Mouse (Mus musculus) retina, postnatal 7 days (tissue): ENCODE results near the gene Abhd17a.
A peak's percentile ranks its signal among the peaks of the same experiment; 100 is the strongest.

Experiments
- DNase-seq: peaks from one replicate; pipeline ENCODE4 v3.0.0-alpha.2; 2012; ENCODE audit warnings: low read depth, low spot score

The Abhd17a gene

DNA sequence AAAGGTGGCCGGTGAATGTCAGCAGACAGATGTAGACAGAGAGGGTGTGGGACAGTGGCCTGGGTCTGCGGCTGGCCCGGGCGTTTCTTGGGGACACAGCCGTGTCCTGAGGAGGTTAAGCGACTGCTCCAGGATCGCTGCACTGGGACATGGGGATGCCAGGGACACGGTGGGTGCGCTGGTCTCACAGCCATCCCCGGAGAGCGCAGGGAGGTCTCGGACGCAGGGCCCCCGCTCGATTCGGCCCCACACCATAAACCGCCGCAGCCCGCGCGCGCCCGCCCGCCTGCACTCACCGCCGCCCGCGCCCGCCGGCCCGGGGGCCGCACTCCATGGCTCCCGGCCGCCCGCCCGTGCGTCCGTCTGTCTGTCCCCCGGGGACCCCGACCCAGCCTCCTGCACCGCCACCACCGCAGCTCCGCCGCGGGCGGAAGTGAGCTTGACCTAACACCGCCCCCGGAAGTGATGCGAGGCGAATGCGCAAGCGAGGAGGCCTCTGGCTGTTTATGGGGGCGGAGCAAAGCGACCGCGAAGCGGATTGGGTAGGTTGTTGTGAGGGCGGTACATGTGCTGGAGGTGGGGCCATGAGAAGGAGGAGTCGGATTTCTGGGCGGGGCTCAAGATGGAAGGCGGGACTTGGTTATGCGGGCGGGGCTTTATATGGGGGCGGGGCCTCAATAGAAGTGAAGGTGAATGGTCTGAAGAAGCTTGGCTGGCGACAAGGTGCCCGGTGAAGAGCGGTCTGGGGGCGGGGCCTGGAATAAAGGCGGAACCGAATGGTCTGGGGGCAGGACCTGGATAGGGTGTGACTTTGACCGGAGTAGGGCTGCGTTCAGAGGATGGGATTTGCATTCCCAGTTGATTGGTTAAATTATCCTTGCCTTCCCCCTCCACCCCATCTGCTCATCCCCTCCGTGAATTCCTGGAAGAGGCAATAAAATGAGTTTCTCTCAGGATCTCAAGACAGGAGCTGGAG lies at the start of gene Abhd17a:
Gene Abhd17a (minus strand): TSS at position 463 of the 976 bp plus-strand sequence.
- DNase-seq = peak; percentile 98

DNA sequence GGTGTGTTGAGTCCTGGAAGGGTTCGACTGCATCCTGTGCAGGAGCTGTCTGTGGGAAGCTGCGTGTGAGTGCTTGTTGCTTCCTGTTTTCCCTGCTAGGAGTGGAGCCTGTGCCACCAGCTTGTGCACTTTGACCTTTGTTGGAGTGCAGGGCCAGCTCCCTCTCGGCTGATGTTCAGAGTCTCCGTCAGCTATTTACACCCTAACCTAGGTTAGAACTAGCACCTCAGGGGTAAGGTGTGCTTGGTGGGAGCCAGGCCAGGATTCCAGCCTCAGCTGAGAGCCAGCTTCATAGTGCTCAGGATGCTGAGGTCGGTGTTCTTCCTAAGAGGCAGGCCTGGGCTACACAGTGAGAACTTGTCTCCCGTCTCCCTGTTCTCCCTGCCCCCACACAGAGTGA lies 45.2 kb upstream of the Abhd17a start:
- no peak for DNase-seq

DNA sequence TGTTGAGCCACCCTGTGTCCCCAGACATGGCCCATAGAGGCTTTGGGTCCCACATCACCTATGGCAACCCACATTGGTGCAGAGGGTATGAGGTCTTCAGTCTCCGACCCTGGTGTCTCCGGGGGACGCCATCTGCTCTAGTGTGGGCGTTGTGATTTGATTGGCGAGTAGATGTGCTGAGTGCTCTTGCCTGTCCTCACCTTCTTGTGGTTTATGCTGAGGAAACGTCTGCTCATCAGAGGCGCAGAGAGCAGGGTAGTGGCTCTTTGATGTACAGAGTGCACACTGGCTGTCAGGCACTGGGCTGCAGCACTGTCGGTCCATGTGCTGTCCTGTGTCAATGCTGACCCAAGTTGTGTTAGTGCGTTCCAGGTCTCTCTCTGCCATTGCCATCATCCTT lies 38.8 kb upstream of the Abhd17a start:
- DNase-seq = no peak

DNA sequence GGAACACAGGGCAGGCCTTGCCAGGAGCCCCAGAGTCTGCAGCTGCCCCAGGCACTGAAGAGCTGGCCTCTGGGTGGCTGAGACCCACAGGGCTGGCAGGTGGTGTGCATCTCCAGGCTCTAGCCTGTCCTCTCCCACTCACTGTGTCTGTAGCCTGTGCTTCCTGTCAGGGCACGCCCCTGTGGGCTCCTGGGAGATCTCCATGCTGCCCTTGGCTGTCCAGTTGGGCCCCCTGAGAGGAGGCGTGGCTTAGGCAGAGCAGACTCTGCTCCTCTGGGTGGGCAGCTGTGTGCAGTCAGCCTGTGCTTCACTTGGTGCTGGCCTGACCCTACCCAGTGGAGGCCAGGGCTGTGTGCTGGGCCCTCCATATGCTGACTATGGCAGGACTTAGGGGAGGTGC lies 37.5 kb upstream of the Abhd17a start:
- no peak for DNase-seq

DNA sequence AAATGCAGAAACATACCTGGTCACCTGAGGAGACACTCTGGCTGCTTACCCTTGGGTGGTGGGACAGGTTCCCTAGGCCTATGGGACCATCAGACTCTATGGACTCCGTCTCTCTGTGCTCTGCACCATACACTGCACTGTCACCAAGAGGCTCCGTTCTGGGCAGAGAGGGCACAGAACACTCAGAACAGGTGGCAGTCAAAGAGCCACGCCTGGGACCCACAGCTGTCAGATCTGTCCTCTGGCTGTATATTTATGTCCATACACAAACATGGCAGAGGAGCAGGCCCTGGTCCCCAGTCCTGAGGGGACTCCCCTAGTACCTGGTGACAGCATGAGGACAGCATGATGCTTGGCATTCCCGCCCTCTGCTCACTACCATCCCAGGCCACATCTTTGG lies 35.6 kb upstream of the Abhd17a start:
- no peak for DNase-seq

DNA sequence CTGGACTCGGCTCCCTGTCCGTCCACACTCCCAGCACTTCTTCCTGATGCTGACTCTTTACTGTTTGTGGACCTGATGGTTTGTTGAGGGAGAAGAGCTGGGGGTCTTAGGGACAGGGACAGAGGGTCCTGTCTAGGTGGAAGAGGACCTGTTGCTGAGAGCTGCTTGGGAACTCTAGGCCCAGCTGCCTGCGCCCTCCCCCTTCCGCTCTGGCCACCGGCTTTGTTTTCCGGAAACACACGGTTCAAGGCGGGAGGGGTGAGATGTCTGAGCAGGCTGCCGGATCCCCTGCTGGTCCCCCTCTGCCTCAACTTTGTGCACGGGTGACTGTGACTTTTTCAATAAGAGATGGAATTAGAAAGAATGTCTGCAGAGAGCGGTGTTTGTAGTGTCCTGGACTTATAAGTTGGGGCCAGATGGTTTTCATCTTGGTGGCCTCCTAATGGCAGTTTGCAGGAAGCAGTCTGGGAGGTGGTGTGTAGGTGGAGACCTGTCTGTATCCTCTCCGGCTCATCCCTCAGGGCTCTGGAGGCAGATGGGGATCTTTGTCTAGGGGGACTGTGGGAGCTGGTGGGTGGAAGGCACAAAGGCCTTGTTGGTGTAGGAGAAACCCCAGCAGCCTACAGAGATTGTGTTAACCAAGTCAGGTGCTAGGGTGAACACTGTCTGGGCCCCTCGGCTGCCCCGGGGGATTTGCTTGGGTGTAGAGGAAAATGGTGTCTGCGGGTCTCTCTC lies 33.5 kb upstream of the Abhd17a start:
- DNase-seq = no peak

DNA sequence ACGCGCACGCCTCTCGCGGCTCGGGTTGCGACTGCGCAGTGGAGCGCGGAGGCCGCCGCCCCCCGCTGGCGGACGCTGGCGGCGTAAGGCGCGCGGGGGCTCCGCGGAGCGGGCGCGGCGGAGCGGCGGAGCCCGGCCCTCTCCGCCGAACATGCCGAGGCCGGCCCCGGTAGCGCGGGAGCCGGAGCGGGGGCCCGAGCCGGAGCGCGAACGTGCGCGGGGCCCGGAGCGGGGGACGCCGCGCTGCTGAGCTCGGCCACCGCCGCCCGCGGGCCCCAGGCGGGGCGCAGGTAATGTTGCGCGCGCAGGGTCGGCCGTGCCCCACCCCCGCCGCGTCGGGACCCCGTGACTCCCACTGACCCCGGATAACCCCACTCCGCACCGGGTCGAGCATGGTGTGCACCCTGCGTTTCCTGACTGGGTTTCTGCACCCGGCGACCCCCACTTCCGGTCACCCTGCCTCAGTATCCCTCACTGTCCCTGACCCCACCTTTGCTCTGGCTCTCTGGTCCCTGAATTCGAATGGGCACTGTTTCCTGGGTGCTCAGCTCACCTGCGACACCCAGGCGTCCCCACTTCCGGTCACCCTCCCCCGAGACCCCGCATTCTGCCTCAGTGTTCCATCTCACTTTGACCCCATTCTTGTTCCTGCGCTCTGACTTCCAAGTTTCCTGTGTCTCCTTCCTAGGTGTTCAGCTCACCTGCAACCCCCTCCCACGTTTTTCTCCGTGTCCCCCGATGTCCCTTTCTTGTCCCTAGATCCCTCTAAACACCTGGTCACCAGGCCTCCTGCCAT lies 32.7 kb upstream of the Abhd17a start, which contains the start of gene Csnk1g2:
Gene Csnk1g2 (plus strand): TSS at position 178 of the 796 bp plus-strand sequence.
- no peak for DNase-seq

DNA sequence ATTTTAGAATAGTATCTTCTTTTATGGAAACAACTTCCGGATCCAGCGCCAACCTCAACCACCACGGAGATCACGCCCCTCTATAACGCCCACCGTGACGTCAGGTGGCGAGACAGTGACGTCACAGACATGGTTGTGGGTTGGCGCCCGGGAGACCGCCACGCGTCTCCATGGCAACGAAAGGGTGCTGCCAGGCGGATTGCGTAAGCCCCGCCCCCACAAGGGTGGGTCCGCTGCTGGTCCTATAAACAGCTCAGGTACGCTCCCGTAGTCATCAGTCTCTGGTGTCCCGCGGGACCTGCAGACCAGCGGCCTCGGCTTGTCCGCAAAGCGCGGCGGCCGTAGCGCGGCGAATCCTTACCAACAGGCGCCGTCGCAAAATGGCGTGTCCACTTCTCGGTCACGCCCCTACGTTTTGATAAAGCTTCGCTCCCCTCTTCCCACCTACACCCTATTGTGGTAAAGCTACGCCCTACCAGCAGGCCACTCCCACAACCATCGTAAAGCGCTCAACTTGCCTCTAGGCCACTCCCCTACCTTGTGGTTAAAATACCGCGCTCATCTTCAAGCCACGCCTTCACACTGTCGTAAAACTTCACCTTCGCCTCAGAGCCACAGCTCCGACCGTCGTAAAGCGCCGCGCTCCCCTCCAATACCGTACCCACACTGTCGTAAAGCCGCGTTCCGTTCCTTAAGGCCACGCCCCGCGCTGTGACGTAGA lies 32.0 kb upstream of the Abhd17a start:
- peak; percentile 100 for DNase-seq

DNA sequence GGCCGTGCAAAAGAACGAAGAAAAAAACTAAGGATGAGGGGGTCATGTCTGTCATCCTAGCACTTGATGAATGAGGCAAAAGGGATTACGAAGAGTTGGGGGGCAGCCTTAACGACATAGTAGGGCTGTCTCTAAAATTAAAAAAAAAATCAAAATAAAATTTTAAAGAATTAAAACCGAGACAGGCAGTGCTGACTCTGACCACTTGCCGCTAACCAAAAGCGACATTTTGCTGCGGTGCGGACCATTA lies 31.5 kb upstream of the Abhd17a start:
- DNase-seq = no peak

DNA sequence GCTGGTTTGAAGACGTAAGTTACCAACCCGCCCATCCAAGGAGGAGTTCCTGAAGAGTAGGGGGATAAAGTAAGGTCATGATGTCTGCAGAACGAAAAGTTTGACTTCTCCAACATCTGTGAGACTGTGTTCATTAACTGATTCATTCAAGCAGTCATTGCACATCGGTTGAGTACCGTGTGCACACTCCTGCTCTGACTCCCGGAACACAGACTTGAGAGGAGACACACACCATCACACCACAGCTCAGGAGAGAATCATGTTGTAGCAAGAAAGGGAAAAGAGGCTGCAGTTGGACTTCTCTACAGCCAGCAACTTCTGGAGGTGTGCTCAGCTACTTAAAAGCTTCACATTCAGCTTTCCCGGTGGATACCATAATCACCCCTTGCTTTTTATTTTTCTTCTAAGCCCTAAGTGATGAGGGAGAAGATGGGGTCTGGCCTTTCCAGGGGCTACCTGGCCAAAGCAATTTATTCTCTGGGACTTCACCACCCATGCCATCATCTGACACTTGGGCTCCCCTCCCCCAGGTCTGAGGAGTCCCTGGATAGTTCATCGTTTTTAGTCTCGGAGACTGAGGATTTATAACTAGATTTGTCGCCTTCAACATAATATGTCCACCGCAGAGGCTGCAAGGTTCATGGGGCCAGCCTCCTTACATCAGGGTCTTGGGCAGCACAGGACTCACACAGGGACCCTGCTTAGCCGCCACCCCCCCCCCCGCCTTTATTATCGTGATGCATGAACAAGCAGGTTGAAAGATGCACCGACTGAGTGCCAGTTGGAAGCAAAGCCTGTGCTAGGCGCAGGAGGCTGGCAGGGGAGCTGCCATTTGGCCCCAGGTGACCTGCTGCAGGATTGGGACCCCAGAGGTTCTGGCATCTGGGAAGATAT lies 30.9 kb upstream of the Abhd17a start:
- no peak for DNase-seq

DNA sequence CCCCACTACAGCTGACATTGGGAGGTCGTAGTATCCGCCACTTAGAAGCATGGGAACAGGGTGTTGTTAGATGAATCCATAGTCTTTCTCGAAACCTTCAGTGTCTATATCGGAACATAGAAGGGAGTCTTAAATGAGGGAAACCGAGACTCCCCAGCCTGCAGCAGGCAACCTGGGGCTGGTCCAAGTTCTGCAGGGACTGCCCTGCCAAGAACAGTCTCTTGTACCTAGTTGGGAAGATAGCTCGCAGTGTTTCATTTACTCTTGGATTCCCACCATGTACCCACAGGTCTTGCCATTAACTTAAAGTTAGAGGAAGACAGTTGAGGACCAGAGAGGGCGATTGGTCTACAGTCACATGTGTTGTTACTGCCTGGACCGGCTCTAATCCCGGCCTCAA lies 30.2 kb upstream of the Abhd17a start:
- no peak for DNase-seq

DNA sequence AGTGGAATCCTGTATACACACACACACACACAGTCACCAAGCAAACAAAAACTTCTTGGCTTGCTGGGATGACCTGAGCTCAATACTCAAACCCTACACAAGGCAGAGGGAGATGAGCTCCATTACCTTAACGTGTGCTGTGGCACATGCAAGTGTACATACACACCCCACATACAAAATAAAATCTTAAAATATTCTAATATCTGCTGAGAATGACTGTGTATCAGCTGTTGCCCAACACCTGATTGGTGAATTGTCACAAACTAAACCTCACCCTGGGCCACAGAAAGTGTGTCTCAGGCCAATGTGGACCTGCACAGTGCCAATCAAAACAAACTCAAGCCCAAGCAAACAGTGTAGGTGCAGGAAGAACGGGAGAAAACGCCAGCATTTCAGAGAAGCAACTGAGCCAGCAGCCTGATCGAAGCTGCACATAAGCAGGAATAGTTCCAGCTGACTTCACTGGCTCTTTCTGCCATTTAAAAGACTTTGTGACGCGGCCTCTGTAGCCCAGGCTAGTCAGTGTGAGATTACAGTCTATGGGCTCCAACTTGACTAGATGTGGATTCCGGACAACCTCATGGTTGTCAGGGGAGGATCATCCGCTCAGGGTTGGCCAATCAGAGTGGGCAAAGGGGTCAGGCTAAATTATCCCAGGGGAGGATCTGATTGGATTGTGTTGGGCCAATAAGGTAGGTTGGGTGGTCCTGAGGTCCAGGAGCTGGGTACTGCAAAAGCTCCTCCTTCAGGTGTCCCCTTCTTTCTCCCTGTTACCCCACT lies 29.5 kb upstream of the Abhd17a start:
- no peak for DNase-seq

DNA sequence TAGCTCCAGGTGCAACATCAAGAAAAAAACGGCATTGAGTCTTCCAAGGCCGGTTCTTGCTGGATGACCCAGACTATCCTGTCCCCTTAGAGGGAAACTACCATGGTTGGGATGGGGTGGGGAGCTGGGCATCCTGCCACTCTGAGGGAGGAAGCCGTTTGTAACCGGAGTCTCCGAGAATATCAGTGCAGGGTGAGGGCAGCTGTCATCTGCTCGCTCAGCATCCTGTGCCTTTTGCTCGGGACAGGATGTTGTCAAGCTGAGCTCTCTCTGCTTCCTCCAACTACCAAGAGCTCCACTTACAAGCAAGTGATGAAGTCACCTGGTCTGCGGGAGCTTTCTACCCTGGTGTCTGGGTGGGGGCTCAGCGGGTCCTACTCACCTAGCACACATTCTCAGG lies 28.0 kb upstream of the Abhd17a start:
- DNase-seq = no peak

DNA sequence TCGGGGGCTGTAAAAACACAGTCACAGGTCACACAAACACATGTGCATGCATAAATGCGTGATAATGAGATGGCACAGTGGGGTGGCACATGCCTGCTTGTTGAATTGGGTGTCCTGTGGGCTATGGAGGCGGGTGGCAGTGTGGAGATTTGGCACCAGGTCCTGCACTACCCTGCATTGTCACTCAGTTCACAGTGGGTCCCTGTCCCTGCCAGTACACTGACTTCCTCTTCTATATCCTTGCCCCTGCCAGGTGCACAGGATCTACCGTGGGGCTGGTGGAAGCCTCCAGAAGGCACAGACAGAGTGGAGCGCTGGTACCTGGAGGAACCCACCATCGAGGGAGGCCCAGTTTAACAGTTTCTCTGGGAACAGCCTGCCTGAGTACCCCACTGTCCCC lies 24.2 kb upstream of the Abhd17a start:
- no peak for DNase-seq

DNA sequence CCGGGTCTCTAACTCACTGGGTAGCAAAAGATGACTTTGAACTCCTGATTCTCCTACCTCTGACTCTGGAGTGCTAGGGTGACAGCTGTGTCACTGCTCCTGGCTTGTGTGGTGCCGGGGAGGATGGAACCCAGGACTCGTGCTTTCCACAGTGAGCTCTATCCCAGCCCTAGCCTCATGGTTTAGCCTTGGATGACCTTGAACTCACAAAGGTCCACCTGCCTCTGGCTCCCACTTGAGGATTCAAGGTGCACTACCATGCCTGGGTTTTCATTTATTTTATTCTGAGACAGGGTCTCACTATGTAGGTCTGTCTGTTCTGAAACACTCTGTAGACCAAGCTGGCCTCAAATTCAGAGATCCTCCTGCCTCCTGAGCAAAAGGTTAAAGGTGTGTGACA lies 23.7 kb upstream of the Abhd17a start:
- DNase-seq = no peak

DNA sequence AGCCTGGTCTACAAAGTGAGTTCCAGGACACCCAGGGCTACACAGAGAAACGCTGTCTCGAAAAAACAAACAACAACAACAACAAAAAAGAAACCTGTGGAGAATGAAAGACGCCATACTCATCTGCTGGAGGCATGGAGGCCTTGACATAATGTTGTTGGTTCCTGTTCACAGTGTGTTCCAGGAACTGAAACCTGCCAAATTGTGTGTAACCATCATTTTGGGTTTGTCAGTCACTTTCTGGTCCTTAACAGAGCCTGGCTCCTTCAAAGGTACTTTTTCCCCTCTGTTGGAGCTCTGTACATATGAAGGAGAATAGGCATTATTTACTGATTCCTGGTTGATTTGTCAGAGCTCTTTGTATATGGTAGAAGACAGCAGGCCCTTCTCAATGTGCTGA lies 21.8 kb upstream of the Abhd17a start:
- no peak for DNase-seq

DNA sequence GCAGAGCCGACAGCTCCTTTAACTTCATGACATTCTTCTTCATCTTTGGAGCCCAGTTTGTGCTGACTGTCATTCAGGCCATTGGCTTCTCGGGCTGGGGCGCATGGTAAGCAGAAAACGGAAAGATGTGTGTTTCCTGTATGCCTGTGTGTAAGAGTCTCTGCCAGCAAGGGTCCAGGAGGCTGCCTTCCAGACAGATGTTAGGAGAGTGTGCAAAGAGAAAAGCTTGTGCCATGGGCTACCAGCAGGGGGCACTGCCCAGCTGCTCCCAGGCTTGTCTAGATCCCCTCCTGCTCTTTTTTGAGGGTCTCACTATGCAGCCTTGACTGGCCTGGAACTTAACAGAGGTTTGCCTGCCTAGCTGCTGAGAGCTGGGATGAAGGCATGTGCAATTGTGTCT lies 20.9 kb upstream of the Abhd17a start:
- DNase-seq = no peak

DNA sequence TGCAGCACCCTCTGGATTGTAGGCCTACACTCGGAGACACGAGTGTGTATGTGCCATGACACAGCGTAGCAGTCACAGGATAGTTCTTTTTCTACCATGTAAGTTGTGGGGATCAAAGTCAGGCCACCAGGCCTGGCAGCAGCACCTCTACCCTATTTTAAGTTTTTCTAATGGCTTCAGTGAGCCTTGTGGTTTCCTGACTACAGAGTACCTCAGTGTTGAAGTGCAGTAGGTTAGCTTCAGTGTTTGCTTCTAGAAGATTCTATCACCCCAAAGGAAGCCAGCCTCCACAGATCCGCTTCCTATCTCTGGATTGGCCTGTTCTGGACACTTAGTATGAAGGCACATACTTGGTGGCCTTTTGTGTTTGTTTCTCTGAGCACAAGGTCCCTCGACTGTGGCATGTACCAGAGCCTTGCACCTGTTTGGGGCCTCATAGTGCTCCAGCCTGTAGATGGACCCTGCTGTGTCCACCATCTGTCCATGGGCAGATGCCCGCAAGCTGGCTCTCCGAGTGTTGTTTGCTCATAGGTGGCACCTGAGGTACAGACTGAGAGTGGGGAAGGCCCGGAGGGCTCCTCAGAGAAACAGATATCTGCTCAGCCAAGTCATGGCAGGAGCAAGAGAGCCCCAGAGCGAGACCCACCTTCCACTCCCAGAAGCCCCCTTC lies 20.1 kb upstream of the Abhd17a start:
- no peak for DNase-seq

DNA sequence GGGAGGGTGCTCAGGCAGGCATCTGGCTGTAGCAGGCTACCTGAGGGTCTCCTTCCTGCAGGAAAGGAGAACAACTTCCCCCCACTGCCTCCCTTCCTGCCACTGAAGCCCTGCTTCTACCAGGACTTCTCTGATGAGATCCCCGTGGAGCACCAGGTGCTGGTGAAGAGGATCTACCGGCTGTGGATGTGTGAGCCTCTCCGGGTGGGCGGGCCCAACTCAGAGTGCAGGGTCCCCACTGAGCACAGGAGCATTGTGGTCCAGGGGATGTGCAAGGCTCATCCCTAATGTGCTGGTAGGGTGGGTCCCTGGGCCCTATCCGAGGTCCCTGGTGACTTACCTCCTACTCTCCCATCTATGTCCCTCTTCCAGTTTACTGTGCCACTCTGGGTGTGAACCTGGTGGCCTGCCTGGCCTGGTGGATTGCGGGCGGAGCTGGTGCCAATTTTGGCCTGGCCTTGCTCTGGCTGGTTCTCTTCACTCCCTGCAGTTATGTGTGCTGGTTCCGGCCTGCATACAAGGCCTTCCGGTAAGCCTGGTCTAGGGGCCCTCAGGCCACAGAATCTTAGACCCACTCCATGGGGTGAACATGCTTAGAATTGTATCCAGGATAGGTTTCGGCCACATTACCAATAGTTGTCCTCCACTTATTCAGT lies 19.3 kb upstream of the Abhd17a start:
- DNase-seq = no peak
